Mouse (Mus musculus) intestine, embryonic 15.5 days (tissue): ENCODE results near the gene Slc34a3. TPM values are rescaled to one million over a fixed set of nuclear protein-coding genes. Genes with fewer than 3 reads are reported as not detected.

ENCODE experiments used
- ATAC-seq: fragments of 200-750 bp; cut with Nextera tagmentation; 2 replicates; pipeline ENCODE4 v1.8.0; 2017; ENCODE audit warnings: moderate TSS enrichment, moderate library complexity
- H3K27ac ChIP-seq: fragments of 300-500 bp; sonication (generic); 2 replicates; pipeline ENCODE4 v1.5.1; 2015; ENCODE audit warnings: mild to moderate bottlenecking, inconsistent platforms
- H3K27me3 ChIP-seq: fragments of 300-500 bp; sonication (generic); replicated peaks from 2 replicates; pipeline ENCODE4 v1.6.1; 2015; ENCODE audit warnings: inconsistent platforms
- H3K36me3 ChIP-seq: fragments of 300-500 bp; sonication (generic); 2 replicates; pipeline ENCODE4 v1.6.1; 2015; ENCODE audit warnings: inconsistent platforms
- H3K4me1 ChIP-seq: fragments of 300-500 bp; sonication (generic); replicated peaks from 2 replicates; pipeline ENCODE4 v1.6.1; 2015; ENCODE audit warnings: inconsistent platforms
- H3K4me2 ChIP-seq: fragments of 300-500 bp; sonication (generic); replicated peaks from 2 replicates; pipeline ENCODE4 v1.6.1; 2015; ENCODE audit warnings: mild to moderate bottlenecking, inconsistent platforms
- H3K4me3 ChIP-seq: fragments of 300-500 bp; sonication (generic); replicated peaks from 2 replicates; pipeline ENCODE4 v1.5.1; 2015; ENCODE audit warnings: inconsistent platforms
- H3K9ac ChIP-seq: fragments of 300-500 bp; sonication (generic); 2 replicates; pipeline ENCODE4 v1.6.1; 2015; ENCODE audit warnings: inconsistent platforms
- H3K9me3 ChIP-seq: fragments of 300-500 bp; sonication (generic); 2 replicates; pipeline ENCODE4 v1.6.1; 2016; ENCODE audit warnings: inconsistent platforms
- WGBS: fragments of 180-500 bp; shearing (Covaris S2); methylation state at CpG from one replicate; pipeline ENCODE4 v1.1.7; 2015; 5-methylcytosine and 5-hydroxymethylcytosine counted together
- polyA plus RNA-seq: library from polyadenylated mRNA; unstranded; fragments of >200 nt; fragmentation: Nextera tagmentation; extraction: Ambion mirVana; gene quantifications from 2 replicates; pipeline ENCODE4 v1.2.1, GENCODE M21; 2015

Gene Slc34a3
- polyA plus RNA-seq, 1 experiment from 2014 or later = 5.0 TPM

- 18% methylated on average over 55 of the region's 55 CpGs for WGBS
- Histone ChIP-seq H3K9ac (peak overlapping the region; percentile 51), H3K9me3 (no peaks in the 10 kb centered on the region)
Observed at GRCm38 (mm10) chr2:25195211-25196156, 38.7 kb downstream of the Slc34a3 start.

GRCm38 (mm10) chr2:25194486-25195171 is 39.5 kb downstream of the Slc34a3 start:
- ATAC-seq = no peak
- peaks cover under 1% of the 10 kb centered on the region; the same call in 1 of the 2 replicates for H3K36me3 ChIP-seq
- 0 out of 2 replicates have a peak, but pooled peaks cover 4% of the 10 kb centered on the region for H3K27me3 ChIP-seq
- peak overlapping the region; percentile 51; the same call in 1 of the 2 replicates for H3K9ac ChIP-seq
- no peaks in the 10 kb centered on the region for H3K9me3 ChIP-seq
- peak overlapping the region; percentile 87; the same call in 1 of the 2 replicates for H3K27ac ChIP-seq
- H3K4me3 ChIP-seq = peak overlapping the region; percentile 40; the same call in 1 of the 2 replicates
- peaks cover 30% of the 10 kb centered on the region for H3K4me1 ChIP-seq
- 81% methylated on average over 17 of the region's 17 CpGs for whole genome bisulfite sequencing
- peak overlapping the region; percentile 65 for H3K4me2 ChIP-seq

More at GRCm38 (mm10) chr2:25195211-25196156, 38.7 kb downstream of the Slc34a3 start:
- 0 out of 2 replicates have a peak, but pooled peaks cover 4% of the 10 kb centered on the region for H3K27me3 ChIP-seq
- peaks cover 9% of the 10 kb centered on the region for H3K36me3 ChIP-seq
- H3K4me2 ChIP-seq = peak overlapping the region; percentile 65
- peaks cover 30% of the 10 kb centered on the region for H3K4me1 ChIP-seq
- peak overlapping the region; percentile 87 for H3K27ac ChIP-seq
- H3K4me3 ChIP-seq = peak overlapping the region; percentile 40
- peak; percentile 59 for ATAC-seq

GRCm38 (mm10) chr2:25194006-25194405 is 40.2 kb downstream of the Slc34a3 start:
- H3K4me2 ChIP-seq = peak overlapping the region; percentile 65
- ATAC-seq = no peak
- peak overlapping the region; percentile 87; the same call in 1 of the 2 replicates for H3K27ac ChIP-seq
- 0 out of 2 replicates have a peak, but pooled peaks cover 4% of the 10 kb centered on the region for H3K27me3 ChIP-seq
- 68% methylated on average over 5 of the region's 5 CpGs for WGBS
- H3K4me1 ChIP-seq = peaks cover 30% of the 10 kb centered on the region
- H3K9me3 ChIP-seq = no peaks in the 10 kb centered on the region
- H3K9ac ChIP-seq = no peak overlapping the region
- no peaks in the 10 kb centered on the region for H3K36me3 ChIP-seq
- H3K4me3 ChIP-seq = no peak overlapping the region

- ATAC-seq = peak; percentile 80
- peak overlapping the region; percentile 65 for H3K4me2 ChIP-seq
- H3K9ac ChIP-seq = no peak overlapping the region
- 0% methylated on average over 6 of the region's 6 CpGs for WGBS
- H3K4me3 ChIP-seq = no peak overlapping the region; the same call in 1 of the 2 replicates
- H3K27ac ChIP-seq = peak overlapping the region; percentile 87; the same call in 1 of the 2 replicates
- peaks cover 30% of the 10 kb centered on the region for H3K4me1 ChIP-seq
- H3K9me3 ChIP-seq = no peaks in the 10 kb centered on the region
- 0 out of 2 replicates have a peak, but pooled peaks cover 4% of the 10 kb centered on the region for H3K27me3 ChIP-seq
- H3K36me3 ChIP-seq = no peaks in the 10 kb centered on the region
Observed at GRCm38 (mm10) chr2:25193330-25193770, 40.8 kb downstream of the Slc34a3 start.

GRCm38 (mm10) chr2:25187841-25188240 is 46.3 kb downstream of the Slc34a3 start:
- Histone ChIP-seq H3K4me3 (no peak overlapping the region), H3K9me3 (no peaks in the 10 kb centered on the region), H3K27ac (no peak overlapping the region), H3K4me1 (peaks cover 12% of the 10 kb centered on the region), H3K36me3 (no peaks in the 10 kb centered on the region), H3K4me2 (no peak overlapping the region), H3K27me3 (peaks cover 10% of the 10 kb centered on the region), H3K9ac (no peak overlapping the region)
- WGBS = 81% methylated on average over 6 of the region's 6 CpGs
- no peak for ATAC-seq

GRCm38 (mm10) chr2:25186575-25186930 is 47.6 kb downstream of the Slc34a3 start:
- Histone ChIP-seq H3K9ac (no peak overlapping the region), H3K36me3 (no peaks in the 10 kb centered on the region), H3K9me3 (no peaks in the 10 kb centered on the region), H3K27me3 (peaks cover 14% of the 10 kb centered on the region), H3K27ac (no peak overlapping the region), H3K4me3 (peak overlapping the region; percentile 49; the same call in 1 of the 2 replicates), H3K4me1 (peaks cover 11% of the 10 kb centered on the region), H3K4me2 (peak overlapping the region; percentile 96)
- ATAC-seq = no peak
- 36% methylated on average over 5 of the region's 5 CpGs for WGBS

- Histone ChIP-seq H3K4me1 (peaks cover 15% of the 10 kb centered on the region), H3K4me2 (peak overlapping the region; percentile 96), H3K9ac (peak overlapping the region; percentile 61), H3K9me3 (no peaks in the 10 kb centered on the region), H3K27ac (peak overlapping the region; percentile 70), H3K36me3 (no peaks in the 10 kb centered on the region), H3K27me3 (peaks cover 18% of the 10 kb centered on the region), H3K4me3 (peak overlapping the region; percentile 49)
- WGBS = 1% methylated on average over 64 of the region's 64 CpGs
- ATAC-seq = peak; percentile 65
Observed at GRCm38 (mm10) chr2:25185625-25186574, 48.3 kb downstream of the Slc34a3 start.

- ATAC-seq = no peak
- Histone ChIP-seq H3K36me3 (no peaks in the 10 kb centered on the region), H3K9ac (no peak overlapping the region), H3K4me3 (no peak overlapping the region), H3K4me1 (peaks cover 27% of the 10 kb centered on the region), H3K27ac (no peak overlapping the region), H3K27me3 (peaks cover 28% of the 10 kb centered on the region), H3K4me2 (no peak overlapping the region), H3K9me3 (no peaks in the 10 kb centered on the region)
- WGBS = 92% methylated on average over 7 of the region's 7 CpGs
Observed at GRCm38 (mm10) chr2:25184496-25184895, 49.7 kb downstream of the Slc34a3 start.

GRCm38 (mm10) chr2:25183336-25183735 is 50.8 kb downstream of the Slc34a3 start:
- H3K4me2 ChIP-seq = peak overlapping the region; percentile 42; the same call in 1 of the 2 replicates
- no peak overlapping the region for H3K4me3 ChIP-seq
- peaks cover 34% of the 10 kb centered on the region for H3K4me1 ChIP-seq
- ATAC-seq = no peak
- no peak overlapping the region for H3K27ac ChIP-seq
- H3K9ac ChIP-seq = no peak overlapping the region
- H3K27me3 ChIP-seq = peaks cover 34% of the 10 kb centered on the region
- H3K36me3 ChIP-seq = no peaks in the 10 kb centered on the region
- H3K9me3 ChIP-seq = no peaks in the 10 kb centered on the region
- 70% methylated on average over 2 of the region's 2 CpGs for WGBS

GRCm38 (mm10) chr2:25182664-25183063 is 51.5 kb downstream of the Slc34a3 start:
- H3K4me3 ChIP-seq = peak overlapping the region; percentile 68
- H3K9me3 ChIP-seq = no peaks in the 10 kb centered on the region
- no peak for ATAC-seq
- peaks cover 41% of the 10 kb centered on the region for H3K4me1 ChIP-seq
- no peak overlapping the region for H3K27ac ChIP-seq
- H3K4me2 ChIP-seq = peak overlapping the region; percentile 42
- H3K36me3 ChIP-seq = no peaks in the 10 kb centered on the region
- WGBS = 34% methylated on average over 6 of the region's 6 CpGs
- no peak overlapping the region for H3K9ac ChIP-seq
- peaks cover 40% of the 10 kb centered on the region for H3K27me3 ChIP-seq

GRCm38 (mm10) chr2:25181891-25182397 is 52.2 kb downstream of the Slc34a3 start:
- Histone ChIP-seq H3K27ac (peak overlapping the region; percentile 95), H3K9me3 (no peaks in the 10 kb centered on the region), H3K4me2 (peak overlapping the region; percentile 91), H3K4me3 (peak overlapping the region; percentile 68), H3K4me1 (peaks cover 48% of the 10 kb centered on the region), H3K9ac (peak overlapping the region; percentile 42), H3K27me3 (peaks cover 40% of the 10 kb centered on the region), H3K36me3 (no peaks in the 10 kb centered on the region)
- 1% methylated on average over 17 of the region's 17 CpGs for WGBS
- ATAC-seq = no peak
